Mouse (Mus musculus) T-cell, adult 2 months (primary cell): Measurements from ENCODE around the gene Slc50a1.

Source experiments
- DNase-seq: peaks from one replicate; pipeline ENCODE4 v3.0.0; 2022; ENCODE audit warnings: low spot score

Slc50a1 gene

GRCm38 (mm10) chr3:89294195-89294594, 23.8 kb upstream of the Slc50a1 start:
- DNase-seq = no peak

GRCm38 (mm10) chr3:89293247-89293918, 23.0 kb upstream of the Slc50a1 start:
- DNase-seq = no peak

- no peak for DNase-seq
Observed at GRCm38 (mm10) chr3:89292303-89292702, 21.9 kb upstream of the Slc50a1 start.

- DNase-seq = no peak
Observed at GRCm38 (mm10) chr3:89291874-89292273, 21.5 kb upstream of the Slc50a1 start.

- no peak for DNase-seq
Observed at GRCm38 (mm10) chr3:89288503-89288928, 18.1 kb upstream of the Slc50a1 start.

GRCm38 (mm10) chr3:89287286-89287685, 16.9 kb upstream of the Slc50a1 start:
- no peak for DNase-seq

GRCm38 (mm10) chr3:89285526-89285925, 15.2 kb upstream of the Slc50a1 start:
- DNase-seq = no peak

- no peak for DNase-seq
Observed at GRCm38 (mm10) chr3:89284261-89284660, 13.9 kb upstream of the Slc50a1 start.

DNA sequence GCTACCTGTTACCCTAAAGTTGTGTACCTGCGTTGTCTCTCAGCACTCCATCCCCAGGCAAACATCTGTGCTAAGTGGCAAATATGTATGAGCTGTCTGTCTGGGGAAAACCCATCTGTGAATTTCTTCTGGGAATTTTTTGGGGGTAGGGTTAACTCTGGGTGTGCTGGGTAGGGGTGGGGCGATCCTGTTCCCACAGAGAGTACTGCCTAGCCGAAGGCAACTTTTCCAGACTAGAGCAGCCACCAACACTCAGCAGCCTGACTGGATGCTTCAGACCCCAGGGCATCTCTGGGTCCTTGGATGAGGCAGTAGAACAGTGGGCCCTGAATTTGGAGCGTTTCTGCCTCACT, 11.9 kb upstream of the Slc50a1 start:
- no peak for DNase-seq

- DNase-seq = peak; percentile 83
Observed at GRCm38 (mm10) chr3:89281579-89282290, 11.4 kb upstream of the Slc50a1 start.

DNA sequence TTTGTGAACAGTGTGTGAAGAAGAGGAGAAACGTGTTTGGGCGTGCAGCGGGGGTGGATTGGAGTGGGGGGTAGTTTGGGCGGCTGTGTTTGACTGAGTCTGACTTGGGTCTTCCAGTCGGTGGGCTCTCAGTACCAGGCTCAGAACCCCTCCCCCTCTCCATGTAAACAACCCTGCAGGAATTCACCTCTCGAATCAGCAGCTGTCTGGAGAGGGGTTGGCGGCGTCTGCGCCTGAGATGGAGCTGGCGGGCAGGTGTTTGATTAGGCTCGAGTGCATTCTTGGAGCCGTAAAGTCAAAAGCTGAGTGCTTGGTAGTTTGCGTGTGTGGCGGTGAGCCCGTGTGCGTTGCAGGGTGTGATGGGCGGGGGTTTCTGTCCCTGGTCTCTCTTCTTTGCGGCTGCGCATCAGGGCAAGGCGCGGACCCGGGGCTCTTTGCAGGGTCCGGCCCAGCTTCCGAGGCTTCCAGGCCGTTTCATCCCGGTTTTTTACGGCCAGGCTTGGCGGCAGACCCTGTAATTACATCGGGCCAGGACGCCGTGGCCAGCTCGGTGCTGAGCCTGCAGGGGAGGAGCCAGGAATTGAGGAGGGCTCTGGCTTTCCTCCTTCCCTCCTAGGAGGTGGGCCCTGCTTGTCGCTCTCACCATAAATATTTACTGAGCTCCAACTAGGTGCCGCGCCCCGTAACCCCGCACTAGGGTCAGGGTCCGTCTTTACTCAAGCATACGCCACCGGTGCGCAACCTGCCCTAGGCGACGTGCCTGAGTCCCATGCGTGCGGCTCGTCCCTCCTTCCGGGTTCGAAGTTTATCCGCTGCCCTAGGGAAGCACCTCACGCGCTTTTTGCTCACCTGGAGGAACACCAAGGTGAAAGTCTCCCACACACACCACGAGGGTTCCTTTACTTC, 10.5 kb upstream of the Slc50a1 start, which contains the start of gene Efna1:
TSS of gene Efna1 (minus strand) at position 537 of the 906 bp plus-strand sequence.
- DNase-seq = peak; percentile 18

GRCm38 (mm10) chr3:89280050-89280605, 9.8 kb upstream of the Slc50a1 start:
- DNase-seq = no peak

GRCm38 (mm10) chr3:89279153-89279890, 9.0 kb upstream of the Slc50a1 start:
- DNase-seq = peak; percentile 37

DNA sequence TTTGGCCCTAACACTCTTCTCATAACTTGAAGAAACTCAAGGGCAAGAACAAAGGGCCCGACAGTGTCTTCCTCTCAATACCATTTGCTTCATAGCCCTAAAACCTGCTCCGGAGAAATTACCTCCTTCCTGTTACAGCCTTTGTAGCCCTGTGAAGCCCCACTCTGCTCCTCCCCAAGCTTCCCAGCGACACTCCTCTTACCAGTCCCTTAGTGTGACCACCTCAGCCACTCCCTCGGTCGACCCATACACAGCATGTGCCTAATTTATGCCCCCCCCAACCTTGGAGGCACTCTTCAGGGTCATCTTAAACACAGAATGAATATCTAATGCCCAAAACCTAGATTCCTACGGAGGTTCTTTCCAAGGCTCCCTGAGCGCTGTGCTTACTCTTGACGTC, 8.3 kb upstream of the Slc50a1 start:
- no peak for DNase-seq

DNA sequence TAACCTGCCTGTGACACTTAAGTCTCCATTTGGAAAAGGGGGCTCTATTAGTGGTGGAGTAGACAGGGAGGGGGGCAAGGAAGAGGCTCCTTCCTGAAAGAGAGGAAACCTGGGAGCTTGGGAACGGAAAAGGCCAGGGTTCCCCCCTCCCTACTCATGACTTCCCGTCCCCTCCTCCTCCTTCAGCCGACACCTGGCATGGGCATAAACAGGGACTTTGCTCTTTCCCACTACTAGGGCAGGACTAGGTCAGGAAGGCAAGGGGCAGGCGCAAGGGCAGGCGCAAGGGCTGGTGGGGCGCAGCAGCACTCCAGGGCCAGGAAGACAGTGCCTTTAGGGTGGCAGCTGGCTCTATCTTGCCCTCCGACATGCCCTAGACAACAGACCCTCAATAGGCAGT, 7.7 kb upstream of the Slc50a1 start:
- DNase-seq = no peak

- DNase-seq = no peak
Observed at GRCm38 (mm10) chr3:89277281-89278021, 7.1 kb upstream of the Slc50a1 start.

- no peak for DNase-seq
Observed at GRCm38 (mm10) chr3:89276061-89276460, 5.7 kb upstream of the Slc50a1 start.

GRCm38 (mm10) chr3:89271760-89272159, 1.4 kb upstream of the Slc50a1 start:
- DNase-seq = no peak

- DNase-seq = no peak
Observed at GRCm38 (mm10) chr3:89270891-89271290, 521 bp upstream of the Slc50a1 start.

DNA sequence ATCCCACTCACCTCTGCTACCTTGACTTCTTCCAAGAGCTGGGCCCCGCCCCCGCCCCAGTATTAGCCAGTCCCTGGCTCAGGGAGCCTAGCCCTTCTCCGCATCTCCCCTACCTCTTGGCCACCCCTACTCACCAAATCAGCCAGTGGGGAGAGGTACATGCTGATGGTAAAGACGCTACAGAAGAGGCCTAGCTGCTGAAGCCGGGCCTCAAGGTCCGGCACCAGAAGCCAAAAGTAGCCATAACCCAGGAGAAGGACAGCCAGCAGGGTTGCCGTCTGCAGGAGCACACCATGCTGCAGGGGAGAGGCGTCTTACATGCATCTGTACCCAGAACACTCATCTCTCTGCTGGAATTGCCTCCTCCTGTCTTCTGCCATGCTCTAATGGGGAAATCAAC, 1.5 kb downstream of the Slc50a1 start:
- no peak for DNase-seq

- DNase-seq = peak; percentile 82
Observed at GRCm38 (mm10) chr3:89266439-89266893, 3.9 kb downstream of the Slc50a1 start.
